Mouse (Mus musculus) E14TG2a.4 (cell line): ENCODE measurements at regions not wholly inside any gene's neighbourhood (a gene's known extent, or its start where the extent isn't known, plus 50 kb on each side); places are given as distances from the start of the nearest gene placed in this dataset.

ENCODE experiments used
- H3K27me3 ChIP-seq: 2 replicates; pipeline ENCODE4 v1.6.1; 2014; ENCODE audit warnings: low read length, control low read depth; ENCODE audit not compliant: insufficient read depth
- H3K36me3 ChIP-seq: 2 replicates; pipeline ENCODE4 v1.6.1; 2014; ENCODE audit warnings: low read length, control low read depth; ENCODE audit not compliant: insufficient read depth
- H3K4me1 ChIP-seq: replicated peaks from 2 replicates; pipeline ENCODE4 v1.6.1; 2014; ENCODE audit warnings: low read depth, low read length, control low read depth
- H3K4me3 ChIP-seq: replicated peaks from 2 replicates; pipeline ENCODE4 v1.5.1; 2014; ENCODE audit warnings: mild to moderate bottlenecking, low read length
- H3K9me3 ChIP-seq: 2 replicates; pipeline ENCODE4 v1.6.1; 2014; ENCODE audit warnings: low read length, control low read depth
- CTCF ChIP-seq: conservative IDR thresholded peaks from 2 replicates; pipeline ENCODE4 v1.5.1; 2014; ENCODE audit warnings: low read length
- NANOG ChIP-seq: IDR thresholded peaks from 2 replicates; pipeline ENCODE4 v1.6.1; 2014; ENCODE audit warnings: borderline replicate concordance, low read length, mixed read lengths
- POU5F1 ChIP-seq: IDR thresholded peaks from 2 replicates; pipeline ENCODE4 v1.6.1; 2014; ENCODE audit warnings: low read length, borderline replicate concordance

GRCm38 (mm10) chr7:129980501-129980900 lies 388.8 kb downstream of the Wdr11 start:
- no peaks in the 10 kb centered on the region for H3K4me1 ChIP-seq
- no peak overlapping the region for H3K4me3 ChIP-seq
- no peaks in the 10 kb centered on the region; the same call in 1 of the 2 replicates for H3K27me3 ChIP-seq
- H3K9me3 ChIP-seq: peaks cover 15% of the 10 kb centered on the region
- no peaks in the 10 kb centered on the region for H3K36me3 ChIP-seq
- TF ChIP-seq POU5F1: no peak
- no peak for TF ChIP-seq NANOG
- TF ChIP-seq CTCF: no peak

- no peaks in the 10 kb centered on the region for H3K36me3 ChIP-seq
- no peak for TF ChIP-seq NANOG
- TF ChIP-seq CTCF: no peak
- no peak for TF ChIP-seq POU5F1
- H3K4me3 ChIP-seq: no peak overlapping the region
- H3K4me1 ChIP-seq: peaks cover 8% of the 10 kb centered on the region
- H3K9me3 ChIP-seq: peaks cover 15% of the 10 kb centered on the region
- H3K27me3 ChIP-seq: no peaks in the 10 kb centered on the region
Observed at GRCm38 (mm10) chr7:129982411-129982810, 390.7 kb downstream of the Wdr11 start.

GRCm38 (mm10) chr7:129983601-129984120 lies 392.0 kb downstream of the Wdr11 start:
- Histone ChIP-seq H3K4me1 (peaks cover 13% of the 10 kb centered on the region), H3K27me3 (no peaks in the 10 kb centered on the region), H3K9me3 (peaks cover 15% of the 10 kb centered on the region), H3K4me3 (no peak overlapping the region), H3K36me3 (no peaks in the 10 kb centered on the region)
- TF ChIP-seq CTCF (no peak), NANOG (no peak), POU5F1 (no peak)

DNA sequence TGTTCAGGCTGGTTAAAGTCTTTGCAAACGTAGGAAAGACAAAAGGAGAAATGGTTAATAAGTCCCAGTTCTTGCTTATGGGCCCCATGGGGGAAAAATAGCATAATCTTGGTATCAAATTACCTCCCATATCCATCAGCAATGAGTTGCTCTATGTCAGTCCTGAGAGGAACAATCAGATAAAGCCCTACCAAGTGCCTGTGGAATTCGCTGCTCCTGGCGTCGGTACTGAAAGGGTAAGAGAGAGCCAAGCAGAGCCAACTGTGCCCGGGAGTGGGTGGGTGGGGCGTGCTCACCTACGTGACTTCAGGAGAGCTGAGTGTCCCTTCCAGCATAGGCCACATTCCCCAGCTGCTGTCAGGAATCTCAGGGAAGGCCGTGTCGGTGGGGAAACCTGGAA lies 392.7 kb downstream of the Wdr11 start:
- Histone ChIP-seq H3K4me1 (peaks cover 13% of the 10 kb centered on the region), H3K9me3 (peaks cover 15% of the 10 kb centered on the region), H3K36me3 (no peaks in the 10 kb centered on the region), H3K27me3 (no peaks in the 10 kb centered on the region), H3K4me3 (no peak overlapping the region)
- TF ChIP-seq CTCF (no peak), NANOG (no peak), POU5F1 (no peak)

GRCm38 (mm10) chr7:129987119-129987665 lies 395.5 kb downstream of the Wdr11 start:
- Histone ChIP-seq H3K4me1 (peaks cover 13% of the 10 kb centered on the region), H3K27me3 (no peaks in the 10 kb centered on the region), H3K4me3 (no peak overlapping the region), H3K36me3 (no peaks in the 10 kb centered on the region), H3K9me3 (peaks cover 15% of the 10 kb centered on the region)
- TF ChIP-seq POU5F1 (no peak), NANOG (no peak), CTCF (no peak)

DNA sequence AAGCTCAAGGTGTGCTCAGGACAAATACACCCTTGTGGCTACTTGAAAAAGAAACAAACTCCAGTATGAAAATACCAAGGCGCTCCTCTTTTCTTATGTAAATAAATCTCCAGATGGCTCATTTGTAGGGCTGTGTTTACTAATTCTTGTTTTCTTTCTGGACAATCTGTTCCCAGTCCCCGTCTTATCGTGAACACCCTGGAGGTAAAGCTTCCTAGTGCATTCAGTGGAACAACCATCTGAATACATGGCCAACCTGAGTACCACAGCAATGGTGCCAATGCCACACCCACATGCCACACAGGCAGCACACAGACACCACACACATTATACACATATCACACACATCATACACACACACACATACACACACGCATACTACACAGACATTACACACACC lies 396.1 kb downstream of the Wdr11 start:
- peaks cover 15% of the 10 kb centered on the region for H3K9me3 ChIP-seq
- no peaks in the 10 kb centered on the region for H3K27me3 ChIP-seq
- peaks cover 13% of the 10 kb centered on the region for H3K4me1 ChIP-seq
- no peak overlapping the region for H3K4me3 ChIP-seq
- H3K36me3 ChIP-seq: no peaks in the 10 kb centered on the region
- no peak for TF ChIP-seq POU5F1

DNA sequence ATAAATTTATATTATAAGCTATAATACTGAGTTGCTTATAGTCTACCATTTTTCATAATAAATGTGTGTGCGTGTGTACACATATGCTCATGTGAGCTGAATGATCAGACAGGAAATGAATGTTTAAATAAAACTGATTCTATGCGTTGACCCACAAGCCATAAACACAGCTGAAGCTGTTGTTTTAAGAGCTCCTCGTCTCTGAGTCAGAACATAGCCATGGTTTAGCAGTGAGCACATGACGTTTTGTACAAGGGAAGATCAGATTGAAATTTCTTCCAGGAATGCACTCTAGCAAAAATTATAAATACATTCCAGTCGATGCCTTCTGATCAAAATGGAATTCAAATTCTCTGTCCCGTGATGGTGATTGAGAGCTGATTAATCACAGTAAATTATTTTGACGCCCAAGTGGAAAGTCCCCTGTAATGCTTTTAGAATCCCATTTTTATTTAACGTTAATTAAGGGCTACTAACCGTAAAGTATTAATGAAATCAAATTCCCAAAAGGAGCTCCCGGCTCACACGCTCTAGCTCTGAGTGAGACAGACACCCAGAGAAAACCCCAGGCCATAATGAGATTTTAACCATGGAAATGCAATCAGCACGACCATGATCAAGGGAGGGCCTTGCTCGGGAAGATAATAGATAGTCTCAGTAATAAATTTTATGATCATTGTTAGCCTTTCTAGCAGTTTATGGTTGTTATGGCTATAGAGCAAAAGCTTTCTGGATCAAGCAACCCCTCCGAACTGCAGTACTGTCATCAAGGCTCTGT lies 402.0 kb downstream of the Wdr11 start:
- Histone ChIP-seq H3K4me3 (no peak overlapping the region), H3K27me3 (no peaks in the 10 kb centered on the region)
- TF ChIP-seq NANOG (no peak), POU5F1 (no peak), CTCF (no peak)

DNA sequence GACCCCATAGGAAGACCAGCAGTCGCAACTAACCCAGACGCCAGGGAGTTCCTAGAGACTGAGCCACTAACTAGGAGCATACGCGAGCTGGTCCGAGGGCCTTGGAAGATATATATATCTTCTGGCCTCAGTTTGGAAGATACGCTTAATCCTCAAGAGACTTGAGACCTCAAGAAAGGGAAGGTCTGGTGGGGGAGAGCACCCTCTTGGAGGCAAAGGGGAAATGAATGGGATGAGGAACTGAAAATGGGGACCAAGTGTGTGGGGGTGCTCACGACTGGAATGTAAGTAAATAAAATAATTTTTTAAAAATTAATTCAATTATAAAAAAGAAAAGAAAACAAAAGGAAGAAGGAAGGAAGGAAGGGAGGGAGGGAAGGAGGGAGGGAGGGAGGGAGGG lies 403.9 kb downstream of the Wdr11 start:
- Histone ChIP-seq H3K9me3 (no peaks in the 10 kb centered on the region), H3K36me3 (no peaks in the 10 kb centered on the region), H3K4me3 (no peak overlapping the region), H3K4me1 (no peaks in the 10 kb centered on the region), H3K27me3 (0 out of 2 replicates have a peak, but pooled peaks cover 7% of the 10 kb centered on the region)
- TF ChIP-seq CTCF (no peak), POU5F1 (no peak), NANOG (no peak)

More for the DNA sequence above, 402.0 kb downstream of the Wdr11 start:
- Histone ChIP-seq H3K9me3 (no peaks in the 10 kb centered on the region), H3K36me3 (no peaks in the 10 kb centered on the region), H3K4me1 (no peaks in the 10 kb centered on the region)

DNA sequence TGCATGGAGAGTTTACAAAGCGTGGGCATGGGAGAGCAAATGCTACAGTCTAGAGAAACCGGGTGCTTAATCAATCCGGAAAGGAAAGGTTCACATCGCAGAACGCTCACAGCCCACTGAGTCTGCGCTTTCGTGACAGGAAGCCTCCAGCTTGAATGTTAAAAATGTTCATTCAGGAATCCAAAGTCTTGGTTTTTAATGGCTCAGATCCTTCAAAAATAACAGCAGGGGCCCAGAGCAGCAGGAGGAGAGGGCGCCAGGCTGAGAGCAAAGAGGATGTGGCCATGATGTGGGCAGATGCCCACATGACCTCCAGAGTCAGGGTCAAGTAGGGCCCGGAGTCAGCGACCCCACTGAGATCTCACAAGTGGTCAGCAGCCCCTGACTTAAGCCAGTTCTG lies 409.4 kb downstream of the Wdr11 start:
- H3K4me3 ChIP-seq: no peak overlapping the region
- H3K4me1 ChIP-seq: no peaks in the 10 kb centered on the region
- H3K36me3 ChIP-seq: no peaks in the 10 kb centered on the region
- H3K27me3 ChIP-seq: peaks cover 9% of the 10 kb centered on the region; the same call in 1 of the 2 replicates
- no peaks in the 10 kb centered on the region for H3K9me3 ChIP-seq
- TF ChIP-seq POU5F1: no peak
- no peak for TF ChIP-seq NANOG
- TF ChIP-seq CTCF: no peak
